Mouse (Mus musculus): ENCODE results near the gene Papln. TPM values are rescaled to one million over a fixed set of nuclear protein-coding genes. Genes with fewer than 3 reads are reported as not detected.

The Papln gene
- polyA plus RNA-seq, 1 experiment from 2014 or later, result 2.2 TPM

GRCm38 (mm10) chr12:83768235-83768899 is 4.9 kb downstream of the Papln start:
- H3K9me3 ChIP-seq, result no peaks in the 10 kb centered on the region
- ATAC-seq (ENCODE audit: insufficient number of reproducible peaks, insufficient read depth, low FRiP score, low TSS enrichment, low read depth), result no peak
- H3K9ac ChIP-seq, result no peak overlapping the region
- no peak overlapping the region for H3K4me2 ChIP-seq
- H3K4me3 ChIP-seq, result no peak overlapping the region
- no peak overlapping the region for H3K27ac ChIP-seq
- 71% methylated on average over 14 of the region's 14 CpGs for WGBS
- peaks cover 4% of the 10 kb centered on the region; the same call in 1 of the 2 replicates for H3K27me3 ChIP-seq
- H3K4me1 ChIP-seq, result peaks cover 62% of the 10 kb centered on the region
- no peaks in the 10 kb centered on the region for H3K36me3 ChIP-seq

DNA sequence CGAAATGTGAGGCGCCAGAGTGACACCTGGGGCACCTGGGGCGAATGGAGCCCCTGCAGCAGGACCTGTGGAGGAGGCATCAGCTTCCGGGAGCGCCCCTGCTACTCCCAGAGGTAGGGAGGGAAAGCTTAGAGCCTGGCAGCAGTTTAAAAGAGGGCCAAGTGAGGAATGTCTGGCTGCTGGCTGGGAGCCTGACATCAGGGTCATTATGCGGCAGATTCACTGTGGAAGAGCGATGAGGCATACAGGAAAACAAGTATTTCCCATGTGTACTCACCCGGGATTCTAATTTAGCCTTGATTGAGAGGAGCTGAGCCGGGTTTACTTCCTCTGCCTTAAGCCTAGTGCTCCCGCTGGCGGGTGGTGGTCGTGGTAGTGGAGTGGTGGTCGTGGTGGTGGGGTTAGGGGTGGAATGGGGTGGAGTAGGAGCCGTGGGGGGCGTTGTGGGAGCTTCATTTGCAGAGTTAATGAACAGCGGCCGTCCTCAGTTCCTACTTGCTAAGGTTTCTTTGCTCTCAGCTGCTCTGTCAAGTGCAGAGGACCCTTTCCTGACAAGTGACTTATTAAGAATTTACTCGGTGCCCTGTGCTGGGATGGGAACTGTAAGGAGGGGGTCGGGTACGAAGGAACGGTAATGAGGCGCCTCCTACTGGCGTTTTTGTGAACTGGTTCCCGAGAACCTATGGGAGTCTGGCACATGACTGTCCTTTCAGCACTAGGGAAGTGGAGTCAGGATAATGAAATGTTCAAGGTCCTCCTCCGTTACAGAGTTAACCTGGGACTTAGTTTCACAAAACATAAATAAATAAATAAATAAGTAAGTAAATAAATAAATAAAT is 7.2 kb downstream of the Papln start:
- Histone ChIP-seq H3K4me2 (peak overlapping the region; percentile 49), H3K27ac (peak overlapping the region; percentile 11; the same call in 1 of the 2 replicates), H3K4me1 (peaks cover 45% of the 10 kb centered on the region), H3K9me3 (no peaks in the 10 kb centered on the region), H3K36me3 (no peaks in the 10 kb centered on the region), H3K27me3 (no peaks in the 10 kb centered on the region; the same call in 1 of the 2 replicates), H3K4me3 (peak overlapping the region; percentile 17; the same call in 1 of the 2 replicates), H3K9ac (peak overlapping the region; percentile 8; the same call in 1 of the 2 replicates)
- WGBS, result 6% methylated on average over 25 of the region's 25 CpGs
- no peak for ATAC-seq (ENCODE audit: insufficient number of reproducible peaks, insufficient read depth, low FRiP score, low TSS enrichment, low read depth)

- no peak overlapping the region for H3K4me2 ChIP-seq
- H3K27ac ChIP-seq, result no peak overlapping the region
- no peak for ATAC-seq (ENCODE audit: insufficient number of reproducible peaks, insufficient read depth, low FRiP score, low TSS enrichment, low read depth)
- WGBS, result 73% methylated on average over 12 of the region's 12 CpGs
- H3K27me3 ChIP-seq, result no peaks in the 10 kb centered on the region
- H3K36me3 ChIP-seq, result no peaks in the 10 kb centered on the region
- H3K9ac ChIP-seq, result no peak overlapping the region
- peaks cover 2% of the 10 kb centered on the region for H3K4me1 ChIP-seq
- no peak overlapping the region for H3K4me3 ChIP-seq
- no peaks in the 10 kb centered on the region for H3K9me3 ChIP-seq
Measured at GRCm38 (mm10) chr12:83775621-83776020, 12.2 kb downstream of the Papln start.

DNA sequence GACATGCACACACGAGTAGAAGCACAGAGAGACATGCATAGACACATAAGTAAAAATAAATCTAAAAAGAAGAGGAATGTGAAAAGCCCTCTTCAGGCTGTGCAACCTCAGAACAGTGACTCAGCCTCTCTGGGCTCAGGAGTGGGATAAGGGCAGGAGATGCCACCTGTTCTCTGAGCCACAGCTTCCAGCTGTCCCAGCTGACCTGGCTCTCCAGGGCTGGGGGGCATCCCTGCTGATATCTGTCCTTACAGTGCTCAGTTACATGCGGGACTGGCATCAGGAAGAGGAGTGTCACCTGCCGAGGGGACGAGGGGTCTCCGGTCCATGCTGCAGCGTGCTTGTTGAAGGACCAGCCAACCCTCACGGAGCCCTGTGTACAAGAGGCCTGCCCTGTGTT is 13.3 kb downstream of the Papln start:
- Histone ChIP-seq H3K27me3 (no peaks in the 10 kb centered on the region), H3K4me2 (no peak overlapping the region), H3K9me3 (no peaks in the 10 kb centered on the region), H3K4me3 (no peak overlapping the region), H3K27ac (no peak overlapping the region), H3K36me3 (no peaks in the 10 kb centered on the region), H3K4me1 (no peaks in the 10 kb centered on the region), H3K9ac (no peak overlapping the region)
- ATAC-seq (ENCODE audit: insufficient number of reproducible peaks, insufficient read depth, low FRiP score, low TSS enrichment, low read depth), result no peak
- WGBS, result 87% methylated on average over 7 of the region's 7 CpGs

DNA sequence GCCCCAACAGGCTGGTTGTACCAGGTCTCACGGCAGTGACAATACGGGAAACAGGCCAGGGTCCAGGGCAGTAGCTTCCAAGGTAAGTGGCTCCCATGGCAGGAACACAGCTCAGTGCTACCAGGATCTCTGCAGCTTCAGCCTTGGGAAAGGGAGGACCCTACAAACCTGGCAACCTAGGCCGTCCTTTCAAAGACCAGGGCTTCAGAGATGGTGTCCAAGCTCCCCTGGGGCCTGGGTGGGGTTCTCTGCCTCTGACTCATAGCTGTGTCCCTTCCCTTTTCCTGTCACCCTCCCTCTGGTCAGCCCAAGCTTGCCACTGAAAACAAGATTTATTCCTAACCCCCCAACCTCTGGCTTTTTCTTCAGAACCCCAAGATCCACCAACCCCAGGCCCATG is 16.7 kb downstream of the Papln start:
- H3K9me3 ChIP-seq, result no peaks in the 10 kb centered on the region
- no peak overlapping the region for H3K4me2 ChIP-seq
- no peaks in the 10 kb centered on the region for H3K36me3 ChIP-seq
- H3K4me3 ChIP-seq, result no peak overlapping the region
- 80% methylated on average over 3 of the region's 3 CpGs for WGBS
- H3K9ac ChIP-seq, result no peak overlapping the region
- H3K4me1 ChIP-seq, result no peaks in the 10 kb centered on the region
- no peaks in the 10 kb centered on the region for H3K27me3 ChIP-seq
- no peak for ATAC-seq (ENCODE audit: insufficient number of reproducible peaks, insufficient read depth, low FRiP score, low TSS enrichment, low read depth)
- no peak overlapping the region for H3K27ac ChIP-seq

- Histone ChIP-seq H3K4me2 (no peak overlapping the region), H3K9me3 (no peaks in the 10 kb centered on the region), H3K4me1 (no peaks in the 10 kb centered on the region), H3K4me3 (no peak overlapping the region), H3K36me3 (no peaks in the 10 kb centered on the region), H3K27ac (no peak overlapping the region), H3K9ac (no peak overlapping the region), H3K27me3 (no peaks in the 10 kb centered on the region)
- 64% methylated on average over 7 of the region's 7 CpGs for WGBS
- ATAC-seq (ENCODE audit: insufficient number of reproducible peaks, insufficient read depth, low FRiP score, low TSS enrichment, low read depth), result no peak
Measured at GRCm38 (mm10) chr12:83781204-83781603, 17.8 kb downstream of the Papln start.

DNA sequence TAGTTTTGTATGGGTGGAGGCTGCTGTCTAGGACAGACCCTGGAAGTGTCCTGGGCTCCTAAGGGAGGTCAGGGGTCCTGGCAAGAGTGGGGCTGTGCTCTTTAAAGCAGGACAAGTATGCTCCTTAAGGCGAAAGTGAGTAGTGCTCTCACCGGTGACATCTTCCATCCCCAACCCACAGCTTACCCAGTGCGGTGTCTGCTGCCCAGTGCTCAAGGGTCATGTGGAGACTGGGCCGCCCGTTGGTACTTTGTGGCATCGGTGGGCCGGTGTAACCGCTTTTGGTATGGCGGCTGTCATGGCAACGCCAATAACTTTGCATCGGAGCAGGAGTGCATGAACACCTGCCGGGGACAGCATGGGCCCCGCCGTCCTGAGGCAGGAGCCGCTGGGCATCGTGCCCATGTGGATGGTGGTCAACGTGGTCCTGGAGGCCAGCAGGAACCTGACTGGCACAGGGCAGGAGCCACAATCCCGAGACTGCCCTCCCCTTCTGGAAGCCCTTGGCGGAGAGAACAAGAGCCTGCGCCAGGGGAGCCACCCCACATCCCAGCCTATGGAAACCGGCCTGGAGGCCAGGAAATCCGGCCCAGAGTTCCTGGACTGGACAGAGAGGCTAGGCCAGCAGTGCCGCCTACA is 18.3 kb downstream of the Papln start:
- Histone ChIP-seq H3K27me3 (no peaks in the 10 kb centered on the region), H3K4me3 (no peak overlapping the region), H3K9ac (no peak overlapping the region), H3K4me1 (no peaks in the 10 kb centered on the region), H3K4me2 (no peak overlapping the region), H3K27ac (no peak overlapping the region), H3K36me3 (no peaks in the 10 kb centered on the region), H3K9me3 (no peaks in the 10 kb centered on the region)
- ATAC-seq (ENCODE audit: insufficient number of reproducible peaks, insufficient read depth, low FRiP score, low TSS enrichment, low read depth), result no peak
- 78% methylated on average over 23 of the region's 23 CpGs for WGBS

- H3K4me2 ChIP-seq, result no peak overlapping the region
- H3K9ac ChIP-seq, result no peak overlapping the region
- no peak overlapping the region for H3K27ac ChIP-seq
- no peaks in the 10 kb centered on the region for H3K4me1 ChIP-seq
- H3K27me3 ChIP-seq, result no peaks in the 10 kb centered on the region
- WGBS, result 87% methylated on average over 10 of the region's 10 CpGs
- no peak overlapping the region for H3K4me3 ChIP-seq
- ATAC-seq (ENCODE audit: insufficient number of reproducible peaks, insufficient read depth, low FRiP score, low TSS enrichment, low read depth), result no peak
- H3K9me3 ChIP-seq, result no peaks in the 10 kb centered on the region
- no peaks in the 10 kb centered on the region for H3K36me3 ChIP-seq
Measured at GRCm38 (mm10) chr12:83782669-83783068, 19.2 kb downstream of the Papln start.

DNA sequence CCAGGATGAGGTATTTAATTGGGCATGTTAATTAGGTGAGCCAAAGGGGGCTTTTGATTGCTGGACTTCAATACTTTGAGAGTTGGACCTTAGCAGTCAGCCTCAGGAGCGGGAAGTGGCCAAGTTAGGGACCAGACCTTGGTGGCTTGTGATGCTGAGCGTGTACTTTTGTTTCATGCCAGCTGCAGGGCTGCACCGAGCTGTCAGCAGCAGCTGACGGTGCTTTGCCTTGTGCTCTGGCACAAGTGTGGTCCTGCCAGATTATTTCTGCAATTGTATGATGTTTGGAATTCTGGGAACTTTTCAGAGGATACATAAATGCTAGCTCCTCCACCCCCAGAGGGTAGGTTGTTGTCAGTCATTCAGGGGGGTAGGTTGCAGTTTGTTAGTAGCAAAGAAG is 21.9 kb downstream of the Papln start:
- Histone ChIP-seq H3K4me3 (no peak overlapping the region), H3K27me3 (no peaks in the 10 kb centered on the region), H3K27ac (no peak overlapping the region), H3K9ac (no peak overlapping the region), H3K9me3 (no peaks in the 10 kb centered on the region), H3K36me3 (no peaks in the 10 kb centered on the region), H3K4me2 (no peak overlapping the region), H3K4me1 (peaks cover 13% of the 10 kb centered on the region)
- no peak for ATAC-seq (ENCODE audit: insufficient number of reproducible peaks, insufficient read depth, low FRiP score, low TSS enrichment, low read depth)
- 52% methylated on average over 4 of the region's 4 CpGs for WGBS

GRCm38 (mm10) chr12:83789051-83789780 is 25.8 kb downstream of the Papln start:
- Histone ChIP-seq H3K4me1 (peaks cover 25% of the 10 kb centered on the region), H3K27ac (peak overlapping the region; percentile 66), H3K9ac (no peak overlapping the region), H3K9me3 (no peaks in the 10 kb centered on the region), H3K36me3 (peaks cover 23% of the 10 kb centered on the region), H3K4me2 (no peak overlapping the region), H3K27me3 (no peaks in the 10 kb centered on the region), H3K4me3 (no peak overlapping the region)
- no peak for ATAC-seq (ENCODE audit: insufficient number of reproducible peaks, insufficient read depth, low FRiP score, low TSS enrichment, low read depth)
- WGBS, result 78% methylated on average over 17 of the region's 17 CpGs

GRCm38 (mm10) chr12:83789781-83790140 is 26.3 kb downstream of the Papln start:
- Histone ChIP-seq H3K4me1 (peaks cover 25% of the 10 kb centered on the region), H3K9me3 (no peaks in the 10 kb centered on the region), H3K27ac (peak overlapping the region; percentile 66), H3K4me2 (no peak overlapping the region), H3K9ac (no peak overlapping the region), H3K4me3 (no peak overlapping the region), H3K27me3 (no peaks in the 10 kb centered on the region), H3K36me3 (peaks cover 26% of the 10 kb centered on the region)
- no peak for ATAC-seq (ENCODE audit: insufficient number of reproducible peaks, insufficient read depth, low FRiP score, low TSS enrichment, low read depth)
- 18% methylated on average over 4 of the region's 4 CpGs for WGBS

Data from embryonic facial prominence, embryonic 13.5 days (tissue).